Mouse (Mus musculus) limb, embryonic 14.5 days (tissue): Measurements from ENCODE around the gene Arpc4. TPM values are rescaled to one million over a fixed set of nuclear protein-coding genes. Genes with fewer than 3 reads are reported as not detected.

ENCODE experiments used
- ATAC-seq: fragments of 200-750 bp; cut with Nextera tagmentation; 2 replicates; pipeline ENCODE4 v1.8.0; 2017; ENCODE audit warnings: low read depth, moderate number of reproducible peaks, moderate TSS enrichment; ENCODE audit not compliant: low FRiP score
- DNase-seq: peaks from one replicate; pipeline ENCODE4 v3.0.0-alpha.2; 2015; ENCODE audit warnings: low spot score
- H3K27ac ChIP-seq: fragments of 300-500 bp; sonication (generic); replicated peaks from 2 replicates; pipeline ENCODE4 v1.5.1; 2014; ENCODE audit warnings: low read depth, mild to moderate bottlenecking, low read length, moderate library complexity, mixed read lengths
- H3K27me3 ChIP-seq: fragments of 300-500 bp; sonication (generic); 2 replicates; pipeline ENCODE4 v1.6.1; 2014; ENCODE audit warnings: low read length, mixed read lengths; ENCODE audit not compliant: control insufficient read depth, insufficient read depth
- H3K36me3 ChIP-seq: fragments of 300-500 bp; sonication (generic); 2 replicates; pipeline ENCODE4 v1.6.1; 2014; ENCODE audit warnings: mild to moderate bottlenecking, low read length, moderate library complexity, mixed read lengths; ENCODE audit not compliant: control insufficient read depth, insufficient read depth
- H3K4me1 ChIP-seq: fragments of 300-500 bp; sonication (generic); 2 replicates; pipeline ENCODE4 v1.6.1; 2014; ENCODE audit warnings: antibody characterized with exemption, low read length, mixed read lengths; ENCODE audit not compliant: control insufficient read depth, insufficient read depth
- H3K4me2 ChIP-seq: fragments of 300-500 bp; sonication (generic); replicated peaks from 2 replicates; pipeline ENCODE4 v1.6.1; 2014; ENCODE audit warnings: low read depth, mild to moderate bottlenecking, low read length, moderate library complexity; ENCODE audit not compliant: severe bottlenecking
- H3K4me3 ChIP-seq: fragments of 300-500 bp; sonication (generic); replicated peaks from 2 replicates; pipeline ENCODE4 v1.5.1; 2014; ENCODE audit warnings: low read length
- H3K9ac ChIP-seq: fragments of 300-500 bp; sonication (generic); 2 replicates; pipeline ENCODE4 v1.6.1; 2014; ENCODE audit warnings: mild to moderate bottlenecking, low read depth, low read length, moderate library complexity; ENCODE audit not compliant: severe bottlenecking
- H3K9me3 ChIP-seq: fragments of 300-500 bp; sonication (generic); 2 replicates; pipeline ENCODE4 v1.6.1; 2016; ENCODE audit warnings: low read length; ENCODE audit not compliant: control insufficient read depth
- POLR2A ChIP-seq: fragments of 200-500 bp; IDR thresholded peaks from 2 replicates; pipeline ENCODE4 v1.8.0; 2012; ENCODE audit warnings: inconsistent platforms, mild to moderate bottlenecking, moderate library complexity, borderline replicate concordance; ENCODE audit not compliant: insufficient read depth, insufficient read length; ENCODE audit errors: extremely low read depth
- WGBS: fragments of 180-500 bp; shearing (Covaris S2); extraction: QIAGEN DNeasy Blood & Tissue Kit; methylation state at CpG from one replicate; pipeline ENCODE4 v1.1.7; 2014; 5-methylcytosine and 5-hydroxymethylcytosine counted together
- polyA plus RNA-seq, 2 experiments: library from polyadenylated mRNA; depleted of rRNA in 1 of 2; stranded (reverse) in 1 of 2; unstranded in 1 of 2; fragments of >200 nt; fragmentation: Nextera tagmentation in 1 of 2; extraction: Ambion mirVana in 1 of 2; gene quantifications; 2 replicates each; pipeline versions ENCODE4 v1.2.1 to v1.2.3; 2012 to 2014

Arpc4 gene
- polyA plus RNA-seq, 2 experiments: 99.1 to 223 TPM

- ATAC-seq (no peak), DNase-seq (no peak)
- Histone ChIP-seq H3K4me3 (no peak overlapping the region), H3K36me3 (no peaks in the 10 kb centered on the region), H3K9ac (no peak overlapping the region), H3K9me3 (no peaks in the 10 kb centered on the region), H3K4me1 (no peaks in the 10 kb centered on the region), H3K27ac (no peak overlapping the region), H3K4me2 (no peak overlapping the region), H3K27me3 (no peaks in the 10 kb centered on the region)
- WGBS: 66% methylated on average over 10 of the region's 10 CpGs
- no peak for TF ChIP-seq POLR2A
These were observed 26.3 kb upstream of the Arpc4 start for GRCm38 (mm10) chr6:113351653-113352052.

- ATAC-seq (no peak), DNase-seq (no peak)
- no peak for TF ChIP-seq POLR2A
- Histone ChIP-seq H3K4me2 (no peak overlapping the region), H3K27ac (no peak overlapping the region), H3K9me3 (no peaks in the 10 kb centered on the region), H3K4me3 (no peak overlapping the region), H3K9ac (no peak overlapping the region), H3K27me3 (no peaks in the 10 kb centered on the region), H3K36me3 (no peaks in the 10 kb centered on the region), H3K4me1 (no peaks in the 10 kb centered on the region)
- 55% methylated on average over 3 of the region's 3 CpGs for WGBS
These were observed 25.1 kb upstream of the Arpc4 start for GRCm38 (mm10) chr6:113352820-113353219.

GRCm38 (mm10) chr6:113353696-113354095 is 24.2 kb upstream of the Arpc4 start:
- Histone ChIP-seq H3K4me3 (no peak overlapping the region), H3K36me3 (no peaks in the 10 kb centered on the region), H3K27ac (no peak overlapping the region), H3K4me2 (no peak overlapping the region), H3K9me3 (no peaks in the 10 kb centered on the region), H3K9ac (no peak overlapping the region), H3K27me3 (no peaks in the 10 kb centered on the region), H3K4me1 (no peaks in the 10 kb centered on the region)
- ATAC-seq: no peak
- WGBS: 64% methylated on average over 3 of the region's 3 CpGs
- DNase-seq: no peak
- TF ChIP-seq POLR2A: no peak

GRCm38 (mm10) chr6:113361476-113361875 is 16.4 kb upstream of the Arpc4 start:
- Histone ChIP-seq H3K36me3 (peaks cover 3% of the 10 kb centered on the region; the same call in 1 of the 2 replicates), H3K27me3 (no peaks in the 10 kb centered on the region), H3K9me3 (no peaks in the 10 kb centered on the region), H3K4me2 (no peak overlapping the region), H3K9ac (no peak overlapping the region), H3K4me1 (no peaks in the 10 kb centered on the region), H3K4me3 (no peak overlapping the region), H3K27ac (no peak overlapping the region)
- no peak for DNase-seq
- 79% methylated on average over 4 of the region's 4 CpGs for WGBS
- TF ChIP-seq POLR2A: no peak
- ATAC-seq: no peak

GRCm38 (mm10) chr6:113362241-113362640 is 15.7 kb upstream of the Arpc4 start:
- Histone ChIP-seq H3K27ac (no peak overlapping the region), H3K4me3 (no peak overlapping the region), H3K36me3 (peaks cover 10% of the 10 kb centered on the region), H3K4me1 (no peaks in the 10 kb centered on the region), H3K27me3 (no peaks in the 10 kb centered on the region), H3K9ac (no peak overlapping the region), H3K9me3 (no peaks in the 10 kb centered on the region), H3K4me2 (no peak overlapping the region)
- TF ChIP-seq POLR2A: no peak
- 100% methylated on average over 1 of the region's 1 CpGs for WGBS
- DNase-seq: no peak
- no peak for ATAC-seq
